Mouse (Mus musculus): Measurements from ENCODE around the gene Adnp. TPM values are rescaled to one million over a fixed set of nuclear protein-coding genes. Genes with fewer than 3 reads are reported as not detected.

The Adnp gene
- polyA plus RNA-seq, 1 experiment, result 12.9 TPM

- H3K4me1 ChIP-seq (ENCODE audit: control insufficient read depth, insufficient read depth, insufficient read length, low read length), result no peaks in the 10 kb centered on the region
- H3K36me3 ChIP-seq (ENCODE audit: control insufficient read depth, insufficient read depth, low read length), result no peaks in the 10 kb centered on the region
- TF ChIP-seq POLR2A (IDR thresholded peaks at IDR 0.05; ENCODE audit: low read depth, low read length), result no peak
- no peak for TF ChIP-seq CTCF (IDR thresholded peaks at IDR 0.05; ENCODE audit: extremely low read depth, insufficient read length, insufficient replicate concordance, low read depth, low read length)
- no peaks in the 10 kb centered on the region for H3K27me3 ChIP-seq (ENCODE audit: control insufficient read depth, insufficient read depth, low read length)
- WGBS, result 80% methylated on average over 15 of the region's 15 CpGs
- H3K4me3 ChIP-seq (ENCODE audit: low read depth, low read length), result no peak overlapping the region
- no peak overlapping the region for H3K27ac ChIP-seq (ENCODE audit: insufficient read depth, low read depth, low read length)
Observed at GRCm38 (mm10) chr2:168137161-168137560, 69.8 kb downstream of the Adnp start.

Other genes starting within 250 kb of the Adnp start
- gene Ripor3, start 196.5 kb downstream of the Adnp start, polyA plus RNA-seq (2012; rRNA removed), result 2.5 and 5.3 TPM in 2 replicates
- 18.2 and 55.5 TPM in 2 replicates for gene Pard6b, start 126.1 kb downstream of the Adnp start, polyA plus RNA-seq (2012; rRNA removed)
- gene Gm20716, start 23.3 kb upstream of the Adnp start, polyA plus RNA-seq (2012; rRNA removed), result not detected in 2 replicates
- 12.9 and 26.2 TPM in 2 replicates for gene Dpm1, start 23.5 kb upstream of the Adnp start, polyA plus RNA-seq (2012; rRNA removed)
- gene Mocs3, start 23.5 kb upstream of the Adnp start, polyA plus RNA-seq (2012; rRNA removed), result 31.2 and 47.1 TPM in 2 replicates
- 0.86 and 1.3 TPM in 2 replicates for gene Kcng1, start 74.6 kb upstream of the Adnp start, polyA plus RNA-seq (2012; rRNA removed)